Mouse (Mus musculus) megakaryocyte-erythroid progenitor cell, adult 5 weeks (primary cell): ENCODE results near the gene Cuedc1. TPM values are rescaled to one million over a fixed set of nuclear protein-coding genes. Genes with fewer than 3 reads are reported as not detected.

ENCODE experiments used
- polyA plus RNA-seq: library from polyadenylated mRNA; stranded (reverse); fragments of >175 nt; gene quantifications from 2 replicates; pipeline ENCODE4 v1.2.3, GENCODE M21; 2012

Cuedc1 gene
- polyA plus RNA-seq: 10.7 and 17.8 TPM in 2 replicates

DNA sequence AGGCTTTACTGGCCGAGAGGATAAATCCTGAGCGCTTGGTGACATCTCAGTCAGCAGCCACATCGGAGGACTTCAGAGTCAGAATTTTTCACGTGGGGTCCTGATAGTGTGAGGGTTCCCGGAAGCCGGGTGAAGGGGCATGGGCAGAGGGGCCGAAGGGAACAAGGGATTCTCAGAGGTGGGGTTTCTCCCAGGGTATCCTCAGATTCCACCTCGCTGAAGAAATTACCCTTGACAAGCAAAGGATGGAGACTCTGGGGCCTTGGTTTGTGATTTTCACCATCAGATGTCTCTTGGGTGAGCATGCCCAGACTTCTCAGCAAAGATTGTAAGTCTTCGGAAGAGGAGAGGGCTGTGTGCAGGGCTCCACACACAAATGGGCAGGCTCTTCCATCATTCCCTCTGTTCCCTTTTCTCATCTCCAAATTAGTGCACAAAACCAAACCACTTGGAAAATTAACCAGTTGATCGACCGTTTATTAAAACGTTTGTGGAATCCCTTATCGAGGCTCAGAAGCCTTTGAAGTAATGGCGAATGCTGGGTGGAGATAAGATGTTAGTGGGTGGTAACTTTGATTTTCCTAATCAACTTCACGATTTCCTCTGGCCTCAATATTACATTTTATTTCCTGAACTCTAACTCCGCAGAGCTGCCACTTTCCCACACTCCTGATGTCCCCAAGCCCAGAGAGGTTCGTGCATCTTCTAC, at the start of gene Cuedc1:
Gene Cuedc1 (plus strand): TSS at position 38 of the 709 bp plus-strand sequence.

GRCm38 (mm10) chr11:88067586-88068410, 30.1 kb upstream of the Cuedc1 start, which contains the start of gene Vezf1:
Vezf1 (plus strand) TSS chr11:88068279.

GRCm38 (mm10) chr11:88203712-88204532, 106.1 kb downstream of the Cuedc1 start, which contains the start of gene Mrps23:
Mrps23 (plus strand) TSS chr11:88204388.

Other genes with a start within 250 kb of the Cuedc1 start
- gene Mks1, start 244.8 kb upstream of the Cuedc1 start, polyA plus RNA-seq: 7.8 and 10.5 TPM in 2 replicates
- gene Epx, start 222.5 kb upstream of the Cuedc1 start, polyA plus RNA-seq: 26.0 and 28.7 TPM in 2 replicates
- 0.09 TPM in 1 of 2 replicates, not detected in the other for gene Olfr462, start 205.8 kb upstream of the Cuedc1 start, polyA plus RNA-seq
- 0.09 TPM in 1 of 2 replicates, not detected in the other for gene Olfr463, start 200.7 kb upstream of the Cuedc1 start, polyA plus RNA-seq
- not detected in 2 replicates for gene Olfr464, start 177.1 kb upstream of the Cuedc1 start, polyA plus RNA-seq
- gene Dynll2, start 110.5 kb upstream of the Cuedc1 start, polyA plus RNA-seq: 44.7 and 68.1 TPM in 2 replicates
- gene Srsf1, start 50.7 kb upstream of the Cuedc1 start, polyA plus RNA-seq: 172 and 203 TPM in 2 replicates
- gene Vezf1, start 29.8 kb upstream of the Cuedc1 start, polyA plus RNA-seq: 15.2 and 21.2 TPM in 2 replicates
- gene Mrps23, start 106.3 kb downstream of the Cuedc1 start, polyA plus RNA-seq: 152 and 191 TPM in 2 replicates
- not detected in 2 replicates for gene Ccdc182, start 196.0 kb downstream of the Cuedc1 start, polyA plus RNA-seq